Mouse (Mus musculus) heart, embryonic 16.5 days (tissue): ENCODE measurements at regions not wholly inside any gene's neighbourhood (a gene's known extent, or its start where the extent isn't known, plus 50 kb on each side); places are given as distances from the start of the nearest gene placed in this dataset. TPM values are rescaled to one million over a fixed set of nuclear protein-coding genes. Genes with fewer than 3 reads are reported as not detected.

ENCODE experiments used
- ATAC-seq: fragments of 200-750 bp; cut with Nextera tagmentation; replicated peaks from 2 replicates; pipeline ENCODE4 v1.8.0; 2017; ENCODE audit warnings: moderate number of reproducible peaks; ENCODE audit not compliant: insufficient read depth, low FRiP score; ENCODE audit errors: extremely low read depth
- H3K27ac ChIP-seq: fragments of 300-500 bp; sonication (generic); 2 replicates; pipeline ENCODE4 v1.5.1; 2014; ENCODE audit warnings: mild to moderate bottlenecking, low read length, control low read depth, moderate library complexity
- H3K27me3 ChIP-seq: fragments of 300-500 bp; sonication (generic); 2 replicates; pipeline ENCODE4 v1.6.1; 2014; ENCODE audit warnings: low read length, mixed read lengths; ENCODE audit not compliant: control insufficient read depth, insufficient read depth
- H3K36me3 ChIP-seq: fragments of 300-500 bp; sonication (generic); 2 replicates; pipeline ENCODE4 v1.6.1; 2014; ENCODE audit not compliant: control insufficient read depth, insufficient read depth
- H3K4me1 ChIP-seq: fragments of 300-500 bp; sonication (generic); 2 replicates; pipeline ENCODE4 v1.6.1; 2014; ENCODE audit warnings: low read length, mixed read lengths; ENCODE audit not compliant: control insufficient read depth, insufficient read depth
- H3K4me2 ChIP-seq: fragments of 300-500 bp; sonication (generic); 2 replicates; pipeline ENCODE4 v1.6.1; 2014; ENCODE audit warnings: low read depth, mild to moderate bottlenecking, control low read depth, low read length
- H3K4me3 ChIP-seq: fragments of 300-500 bp; sonication (generic); 2 replicates; pipeline ENCODE4 v1.5.1; 2014; ENCODE audit warnings: mild to moderate bottlenecking, control low read depth, low read length
- H3K9ac ChIP-seq: fragments of 300-500 bp; sonication (generic); 2 replicates; pipeline ENCODE4 v1.6.1; 2014; ENCODE audit warnings: low read length, control low read depth
- H3K9me3 ChIP-seq: fragments of 300-500 bp; sonication (generic); replicated peaks from 2 replicates; pipeline ENCODE4 v1.6.1; 2016; ENCODE audit warnings: low read length; ENCODE audit not compliant: control insufficient read depth
- whole genome bisulfite sequencing: fragments of 180-500 bp; shearing (Covaris S2); extraction: QIAGEN DNeasy Blood & Tissue Kit; methylation state at CpG from one replicate; pipeline ENCODE4 v1.1.7; 2014; 5-methylcytosine and 5-hydroxymethylcytosine counted together
- microRNA-seq: library from miRNA; unstranded; fragments of <30 nt; microRNA quantifications from one replicate; pipeline ENCODE4, GENCODE M21; 2017

- 82% methylated on average over 6 of the region's 6 CpGs for WGBS
- H3K36me3 ChIP-seq, result no peaks in the 10 kb centered on the region
- no peaks in the 10 kb centered on the region for H3K9me3 ChIP-seq
- H3K4me2 ChIP-seq, result no peak overlapping the region
- H3K4me3 ChIP-seq, result no peak overlapping the region
- no peak overlapping the region for H3K27ac ChIP-seq
- H3K9ac ChIP-seq, result no peak overlapping the region
- H3K27me3 ChIP-seq, result no peaks in the 10 kb centered on the region
- H3K4me1 ChIP-seq, result no peaks in the 10 kb centered on the region
- no peak for ATAC-seq
These were observed 1206.9 kb downstream of the A830018L16Rik start for GRCm38 (mm10) chr1:12620825-12621224.

DNA sequence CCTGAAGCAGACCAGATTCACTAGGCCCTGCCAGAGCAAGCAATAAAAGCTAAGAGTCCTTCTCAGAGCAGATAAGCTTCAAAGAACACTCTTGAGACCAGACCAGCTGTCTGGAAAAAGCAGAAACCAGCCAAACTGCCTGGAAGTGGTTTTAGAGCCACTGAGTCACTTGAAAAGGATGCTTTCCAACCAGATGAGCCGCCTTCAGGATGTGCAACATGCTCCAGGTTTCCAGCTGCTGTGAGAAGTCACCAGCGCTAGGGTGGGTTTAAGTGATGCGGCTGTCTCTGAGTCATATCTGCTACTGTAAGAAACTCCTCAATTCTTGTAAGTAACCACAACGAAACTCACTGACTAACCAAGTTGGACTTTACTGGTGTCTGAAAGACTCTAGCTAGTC lies 1209.3 kb downstream of the A830018L16Rik start:
- Histone ChIP-seq H3K4me1 (no peaks in the 10 kb centered on the region), H3K27me3 (no peaks in the 10 kb centered on the region), H3K27ac (no peak overlapping the region), H3K4me2 (no peak overlapping the region), H3K9ac (no peak overlapping the region), H3K9me3 (no peaks in the 10 kb centered on the region), H3K36me3 (no peaks in the 10 kb centered on the region), H3K4me3 (no peak overlapping the region)
- no peak for ATAC-seq
- 59% methylated on average over 4 of the region's 4 CpGs for WGBS

DNA sequence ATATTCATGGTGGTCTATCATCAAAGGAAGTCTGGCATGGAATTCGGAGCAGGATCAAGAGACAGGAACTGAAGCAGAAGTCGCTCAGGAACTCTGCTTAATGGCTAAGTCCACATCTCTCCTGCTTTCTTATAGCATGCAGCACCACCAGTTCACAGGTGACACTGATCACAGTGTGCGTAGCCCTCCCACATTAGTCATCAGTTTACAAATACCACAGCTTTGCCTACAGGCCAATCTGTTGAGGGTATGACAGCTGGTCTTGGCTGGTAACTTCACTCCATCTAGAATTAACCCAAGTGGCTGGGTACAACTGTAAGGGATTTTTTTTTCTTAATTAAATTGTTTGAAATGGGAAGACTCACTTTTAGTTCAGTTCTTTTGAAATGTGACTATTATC lies 1219.1 kb downstream of the A830018L16Rik start:
- H3K4me1 ChIP-seq, result no peaks in the 10 kb centered on the region
- H3K4me3 ChIP-seq, result no peak overlapping the region
- no peak overlapping the region for H3K4me2 ChIP-seq
- 85% methylated on average over 3 of the region's 3 CpGs for WGBS
- H3K9ac ChIP-seq, result no peak overlapping the region
- no peaks in the 10 kb centered on the region for H3K9me3 ChIP-seq
- H3K36me3 ChIP-seq, result no peaks in the 10 kb centered on the region
- no peak overlapping the region for H3K27ac ChIP-seq
- no peak for ATAC-seq
- no peaks in the 10 kb centered on the region for H3K27me3 ChIP-seq

GRCm38 (mm10) chr1:12636326-12637147 lies 1222.6 kb downstream of the A830018L16Rik start:
- Histone ChIP-seq H3K27ac (no peak overlapping the region), H3K9ac (no peak overlapping the region), H3K4me1 (no peaks in the 10 kb centered on the region), H3K4me3 (no peak overlapping the region), H3K27me3 (no peaks in the 10 kb centered on the region), H3K36me3 (no peaks in the 10 kb centered on the region), H3K9me3 (no peaks in the 10 kb centered on the region), H3K4me2 (no peak overlapping the region)
- ATAC-seq, result no peak
- 63% methylated on average over 9 of the region's 9 CpGs for WGBS

- ATAC-seq, result no peak
- Histone ChIP-seq H3K27me3 (no peaks in the 10 kb centered on the region), H3K4me3 (no peak overlapping the region), H3K36me3 (no peaks in the 10 kb centered on the region), H3K4me2 (no peak overlapping the region), H3K27ac (no peak overlapping the region), H3K9ac (no peak overlapping the region), H3K4me1 (no peaks in the 10 kb centered on the region), H3K9me3 (no peaks in the 10 kb centered on the region)
- WGBS, result 51% methylated on average over 4 of the region's 4 CpGs
These were observed 1227.1 kb downstream of the A830018L16Rik start for GRCm38 (mm10) chr1:12640983-12641382.

Small RNAs in the stretch of these regions (microRNA-seq; reads per million reads assigned to microRNA genes)
- not detected for gene Mir6341
